Mouse (Mus musculus) frontal cortex, postnatal 25 days (tissue): ENCODE measurements around the gene Gm4981.
A peak's percentile ranks its signal among the peaks of the same experiment; 100 is the strongest.
"Not testable (repeated sequence)": the region's sequence is repeated elsewhere in the genome, so short reads cannot be mapped to it uniquely, and the experiment has no call there.

Source experiments
- DNase-seq, 2 experiments: peaks; one replicate each; pipeline ENCODE4 v3.0.0; 2022; ENCODE audit warnings: low spot score in 2 of 2

The Gm4981 gene

GRCm38 (mm10) chr10:58223161-58223560 is 13.3 kb downstream of the Gm4981 start:
- DNase-seq, result not testable (repeated sequence)

GRCm38 (mm10) chr10:58221571-58221970 is 14.9 kb downstream of the Gm4981 start:
- peak in 1 of 2 experiments; percentile 41 for DNase-seq

GRCm38 (mm10) chr10:58220726-58221125 is 15.8 kb downstream of the Gm4981 start:
- DNase-seq, result no peak

- DNase-seq, result no peak
These were observed 19.1 kb downstream of the Gm4981 start for GRCm38 (mm10) chr10:58217366-58217765.

- DNase-seq, result no peak
These were observed 21.1 kb downstream of the Gm4981 start for GRCm38 (mm10) chr10:58215353-58215752.

- no peak for DNase-seq
These were observed 21.6 kb downstream of the Gm4981 start for GRCm38 (mm10) chr10:58214934-58215333.

GRCm38 (mm10) chr10:58214497-58214896 is 22.0 kb downstream of the Gm4981 start:
- no peak for DNase-seq

- DNase-seq, result no peak
These were observed 24.3 kb downstream of the Gm4981 start for GRCm38 (mm10) chr10:58212230-58212629.

GRCm38 (mm10) chr10:58211213-58211612 is 25.3 kb downstream of the Gm4981 start:
- DNase-seq, result no peak

GRCm38 (mm10) chr10:58210514-58210913 is 26.0 kb downstream of the Gm4981 start:
- no peak for DNase-seq

GRCm38 (mm10) chr10:58209710-58210467 is 26.6 kb downstream of the Gm4981 start:
- no peak for DNase-seq

- no peak for DNase-seq
These were observed 29.7 kb downstream of the Gm4981 start for GRCm38 (mm10) chr10:58206639-58207404.

- DNase-seq, result no peak
These were observed 30.5 kb downstream of the Gm4981 start for GRCm38 (mm10) chr10:58205986-58206385.
